Mouse (Mus musculus) myocyte (in vitro differentiated cells): Measurements from ENCODE around the gene Rab5c.

Source experiments
- E2F4 ChIP-seq: IDR thresholded peaks from one replicate; pipeline ENCODE4 v1.6.1; 2011; ENCODE audit warnings: mild to moderate bottlenecking, control low read depth, moderate library complexity; ENCODE audit not compliant: insufficient read depth
- MYOD1 ChIP-seq, 3 experiments: IDR thresholded peaks; one replicate each; pipeline ENCODE4 v1.6.1; 2011; ENCODE audit warnings: control low read depth in 2 of 3, low read depth in 2 of 3, mild to moderate bottlenecking in 2 of 3, moderate library complexity in 1 of 3; ENCODE audit not compliant: insufficient read length in 2 of 3, control insufficient read depth in 1 of 3
- POLR2A ChIP-seq: IDR thresholded peaks from one replicate; pipeline ENCODE4 v1.6.1; 2011; ENCODE audit warnings: low read depth, mild to moderate bottlenecking, control low read depth, moderate library complexity; ENCODE audit not compliant: insufficient read length
- SRF ChIP-seq: IDR thresholded peaks from one replicate; pipeline ENCODE4 v1.6.1; 2011; ENCODE audit warnings: low read depth; ENCODE audit not compliant: control insufficient read depth, insufficient read length
- TCF12 ChIP-seq: IDR thresholded peaks from one replicate; pipeline ENCODE4 v1.6.1; 2011; ENCODE audit warnings: mild to moderate bottlenecking, control low read depth; ENCODE audit not compliant: poor library complexity, insufficient read depth, severe bottlenecking
- USF1 ChIP-seq: IDR thresholded peaks from one replicate; pipeline ENCODE4 v1.6.1; 2011; ENCODE audit warnings: low read depth, mild to moderate bottlenecking, control low read depth, moderate library complexity

- TF ChIP-seq POLR2A = no peak
- no peak for TF ChIP-seq USF1
- no peak for TF ChIP-seq SRF
- TF ChIP-seq MYOD1 (IDR thresholded peaks at IDR 0.05; ENCODE audit: control insufficient read depth in 1 of 3, insufficient read length in 2 of 3, low read depth in 2 of 3) = no peak
- TF ChIP-seq E2F4 = no peak
- TF ChIP-seq TCF12 = no peak
These were observed 23.6 kb upstream of the Rab5c start for GRCm38 (mm10) chr11:100761547-100762045.
